Mouse (Mus musculus): ENCODE data around the gene Cyp20a1. TPM values are rescaled to one million over a fixed set of nuclear protein-coding genes. Genes with fewer than 3 reads are reported as not detected.
A peak's percentile ranks its signal among the peaks of the same experiment; 100 is the strongest.

The Cyp20a1 gene
- 1.9 and 2.5 TPM in 2 replicates for polyA plus RNA-seq (2012; rRNA removed)

GRCm38 (mm10) chr1:60342808-60343629, at the start of gene Cyp20a1:
Cyp20a1 (plus strand) TSS chr1:60343323.
- 2% methylated on average over 60 of the region's 60 CpGs for WGBS
- Histone ChIP-seq H3K27me3 (ENCODE audit: control insufficient read depth, insufficient read depth, low read length) (no peaks in the 10 kb centered on the region), H3K4me3 (ENCODE audit: extremely low read depth, insufficient read depth, insufficient read length) (peak within 1 kb of the TSS; percentile 77), H3K27ac (ENCODE audit: insufficient read depth, low read length) (peak within 1 kb of the TSS; percentile 82), H3K4me1 (ENCODE audit: control insufficient read depth, insufficient read depth, insufficient read length) (no peaks in the 10 kb centered on the region), H3K36me3 (ENCODE audit: control insufficient read depth, insufficient read depth, low read length) (peaks cover 4% of the 10 kb centered on the region; the same call in 1 of the 2 replicates)
- TF ChIP-seq CTCF (IDR thresholded peaks at IDR 0.05; ENCODE audit: extremely low read depth, insufficient read depth, insufficient read length, insufficient replicate concordance) = no peak
- peak; percentile 54; the same call in 1 of the 2 replicates for TF ChIP-seq POLR2A (IDR thresholded peaks at IDR 0.05; ENCODE audit: low read depth, low read length)
- DNase-seq (ENCODE audit: low read depth in 1 of 2, low spot score in 2 of 2) = peak; percentile 60 to 82

- no peak for DNase-seq (ENCODE audit: low read depth in 1 of 2, low spot score in 2 of 2)
- no peaks in the 10 kb centered on the region for H3K27me3 ChIP-seq (ENCODE audit: control insufficient read depth, insufficient read depth, low read length)
- no peak for TF ChIP-seq CTCF (IDR thresholded peaks at IDR 0.05; ENCODE audit: extremely low read depth, insufficient read depth, insufficient read length, insufficient replicate concordance)
- no peak for TF ChIP-seq POLR2A (IDR thresholded peaks at IDR 0.05; ENCODE audit: low read depth, low read length)
- no peak overlapping the region for H3K4me3 ChIP-seq (ENCODE audit: extremely low read depth, insufficient read depth, insufficient read length)
- no peaks in the 10 kb centered on the region for H3K4me1 ChIP-seq (ENCODE audit: control insufficient read depth, insufficient read depth, insufficient read length)
- WGBS = 87% methylated on average over 1 of the region's 1 CpGs
- peaks cover 6% of the 10 kb centered on the region; the same call in 1 of the 2 replicates for H3K36me3 ChIP-seq (ENCODE audit: control insufficient read depth, insufficient read depth, low read length)
- no peak overlapping the region for H3K27ac ChIP-seq (ENCODE audit: insufficient read depth, low read length)
These were observed 49.2 kb upstream of the Cyp20a1 start for GRCm38 (mm10) chr1:60293921-60294320.

- H3K27ac ChIP-seq (ENCODE audit: insufficient read depth, low read length) = peak overlapping the region; percentile 82
- no peak for TF ChIP-seq POLR2A (IDR thresholded peaks at IDR 0.05; ENCODE audit: low read depth, low read length)
- TF ChIP-seq CTCF (IDR thresholded peaks at IDR 0.05; ENCODE audit: extremely low read depth, insufficient read depth, insufficient read length, insufficient replicate concordance) = no peak
- no peak for DNase-seq (ENCODE audit: low read depth in 1 of 2, low spot score in 2 of 2)
- peak overlapping the region; percentile 77 for H3K4me3 ChIP-seq (ENCODE audit: extremely low read depth, insufficient read depth, insufficient read length)
- 17% methylated on average over 14 of the region's 14 CpGs for WGBS
- H3K4me1 ChIP-seq (ENCODE audit: control insufficient read depth, insufficient read depth, insufficient read length) = no peaks in the 10 kb centered on the region
- peaks cover 4% of the 10 kb centered on the region; the same call in 1 of the 2 replicates for H3K36me3 ChIP-seq (ENCODE audit: control insufficient read depth, insufficient read depth, low read length)
- no peaks in the 10 kb centered on the region for H3K27me3 ChIP-seq (ENCODE audit: control insufficient read depth, insufficient read depth, low read length)
These were observed 720 bp downstream of the Cyp20a1 start for GRCm38 (mm10) chr1:60343630-60344455.

- 82% methylated on average over 6 of the region's 6 CpGs for WGBS
- Histone ChIP-seq H3K36me3 (ENCODE audit: control insufficient read depth, insufficient read depth, low read length) (no peaks in the 10 kb centered on the region), H3K4me1 (ENCODE audit: control insufficient read depth, insufficient read depth, insufficient read length) (no peaks in the 10 kb centered on the region), H3K4me3 (ENCODE audit: extremely low read depth, insufficient read depth, insufficient read length) (no peak overlapping the region), H3K27ac (ENCODE audit: insufficient read depth, low read length) (no peak overlapping the region), H3K27me3 (ENCODE audit: control insufficient read depth, insufficient read depth, low read length) (no peaks in the 10 kb centered on the region)
- TF ChIP-seq POLR2A (IDR thresholded peaks at IDR 0.05; ENCODE audit: low read depth, low read length) (no peak), CTCF (IDR thresholded peaks at IDR 0.05; ENCODE audit: extremely low read depth, insufficient read depth, insufficient read length, insufficient replicate concordance) (no peak)
- no peak for DNase-seq (ENCODE audit: low read depth in 1 of 2, low spot score in 2 of 2)
These were observed 1.5 kb downstream of the Cyp20a1 start for GRCm38 (mm10) chr1:60344670-60345069.

DNA sequence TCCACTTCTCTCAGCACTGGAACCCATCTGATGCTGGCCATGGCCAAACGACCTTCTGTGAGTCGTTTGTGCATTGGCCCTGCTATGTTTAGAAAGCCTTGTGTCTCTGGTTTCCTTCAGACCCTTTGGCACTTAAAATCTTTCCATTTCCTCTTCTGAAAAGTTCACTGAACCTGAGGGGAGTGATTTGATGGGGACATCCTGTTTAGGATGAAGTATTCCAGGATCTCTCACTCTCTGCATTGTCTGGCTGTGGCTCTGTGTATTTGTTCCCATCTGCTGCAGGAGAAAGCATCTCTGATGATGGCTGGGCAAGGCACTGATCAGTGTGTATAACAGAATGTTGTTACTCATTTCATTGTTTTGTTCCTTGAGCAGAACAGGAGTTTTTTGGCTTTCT, 2.6 kb downstream of the Cyp20a1 start:
- no peak for TF ChIP-seq POLR2A (IDR thresholded peaks at IDR 0.05; ENCODE audit: low read depth, low read length)
- no peak for TF ChIP-seq CTCF (IDR thresholded peaks at IDR 0.05; ENCODE audit: extremely low read depth, insufficient read depth, insufficient read length, insufficient replicate concordance)
- Histone ChIP-seq H3K27me3 (ENCODE audit: control insufficient read depth, insufficient read depth, low read length) (no peaks in the 10 kb centered on the region), H3K36me3 (ENCODE audit: control insufficient read depth, insufficient read depth, low read length) (no peaks in the 10 kb centered on the region), H3K27ac (ENCODE audit: insufficient read depth, low read length) (no peak overlapping the region), H3K4me3 (ENCODE audit: extremely low read depth, insufficient read depth, insufficient read length) (no peak overlapping the region), H3K4me1 (ENCODE audit: control insufficient read depth, insufficient read depth, insufficient read length) (no peaks in the 10 kb centered on the region)
- WGBS = 54% methylated on average over 2 of the region's 2 CpGs
- no peak for DNase-seq (ENCODE audit: low read depth in 1 of 2, low spot score in 2 of 2)

DNA sequence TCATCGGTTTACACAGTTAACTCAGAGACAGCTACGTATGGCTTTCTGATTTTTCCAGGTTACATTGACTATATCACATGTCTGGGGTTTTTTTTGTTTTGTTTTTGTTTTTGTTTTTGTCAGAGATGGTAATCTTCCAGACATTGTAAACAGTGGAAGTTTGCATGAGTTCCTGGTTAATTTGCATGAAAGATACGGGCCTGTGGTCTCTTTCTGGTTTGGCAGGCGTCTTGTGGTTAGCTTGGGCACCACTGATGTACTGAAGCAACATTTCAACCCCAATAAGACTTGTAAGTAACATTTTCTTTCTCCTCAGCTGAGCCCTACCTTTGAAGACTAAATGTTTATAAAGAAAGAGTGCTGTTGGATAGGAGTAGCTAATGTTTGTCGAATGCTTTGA, 9.7 kb downstream of the Cyp20a1 start:
- H3K27me3 ChIP-seq (ENCODE audit: control insufficient read depth, insufficient read depth, low read length) = no peaks in the 10 kb centered on the region
- H3K27ac ChIP-seq (ENCODE audit: insufficient read depth, low read length) = no peak overlapping the region
- no peak for DNase-seq (ENCODE audit: low read depth in 1 of 2, low spot score in 2 of 2)
- WGBS = 61% methylated on average over 5 of the region's 5 CpGs
- H3K36me3 ChIP-seq (ENCODE audit: control insufficient read depth, insufficient read depth, low read length) = no peaks in the 10 kb centered on the region
- H3K4me1 ChIP-seq (ENCODE audit: control insufficient read depth, insufficient read depth, insufficient read length) = no peaks in the 10 kb centered on the region; the same call in 1 of the 2 replicates
- no peak overlapping the region for H3K4me3 ChIP-seq (ENCODE audit: extremely low read depth, insufficient read depth, insufficient read length)
- TF ChIP-seq CTCF (IDR thresholded peaks at IDR 0.05; ENCODE audit: extremely low read depth, insufficient read depth, insufficient read length, insufficient replicate concordance) (no peak), POLR2A (IDR thresholded peaks at IDR 0.05; ENCODE audit: low read depth, low read length) (no peak)
